Mouse (Mus musculus) gastrocnemius, postnatal 25 days (tissue): ENCODE measurements around the gene Nrip3. TPM values are rescaled to one million over a fixed set of nuclear protein-coding genes. Genes with fewer than 3 reads are reported as not detected.

Experiments used
- DNase-seq: peaks from one replicate; pipeline ENCODE4 v3.0.0; 2022
- total RNA-seq, 2 experiments: library from RNA; stranded (reverse); gene quantifications; 1 replicate in 1 of 2; 2 replicates in 1 of 2; pipeline ENCODE4 v1.2.3; 2021

Gene Nrip3
- total RNA-seq, 2 experiments from 2014 or later: 0.08 to 0.70 TPM

DNA sequence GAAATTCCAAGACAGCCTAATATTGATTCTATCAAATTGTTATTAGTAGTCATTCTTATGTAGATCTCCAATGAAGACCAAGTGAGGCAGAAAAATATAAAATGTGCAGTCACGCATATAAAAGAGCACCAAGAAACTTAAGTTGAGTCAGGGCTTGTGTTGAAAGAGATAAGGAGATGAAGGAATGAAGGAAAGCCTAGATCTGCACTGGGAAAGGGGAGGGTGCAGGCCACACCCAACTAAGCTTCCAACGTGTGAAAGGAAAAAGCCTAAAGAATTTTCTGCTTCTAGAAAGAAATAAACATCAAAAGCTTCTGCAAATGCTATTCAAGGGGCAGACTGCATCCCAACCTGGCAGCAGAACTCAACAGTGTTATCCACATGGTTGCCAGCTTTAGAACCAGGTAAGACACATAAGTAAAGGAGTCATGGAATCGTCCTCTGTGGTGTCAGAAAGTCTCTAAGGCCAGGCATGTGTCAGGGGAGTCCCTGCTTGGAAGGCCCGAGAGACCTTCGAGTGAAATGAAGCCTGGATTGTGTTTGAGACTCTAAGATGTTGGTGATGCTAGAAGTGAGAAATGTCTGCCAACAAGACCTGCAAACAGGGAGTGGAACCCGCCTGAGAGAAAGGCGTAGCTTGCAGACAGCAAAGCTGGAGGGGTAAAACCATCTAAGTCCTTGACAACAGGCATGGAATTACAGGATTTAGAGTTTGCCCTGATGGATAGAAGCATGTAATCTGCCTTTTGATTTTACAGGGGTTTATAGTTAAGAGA lies 14.1 kb downstream of the Nrip3 start:
- no peak for DNase-seq

DNA sequence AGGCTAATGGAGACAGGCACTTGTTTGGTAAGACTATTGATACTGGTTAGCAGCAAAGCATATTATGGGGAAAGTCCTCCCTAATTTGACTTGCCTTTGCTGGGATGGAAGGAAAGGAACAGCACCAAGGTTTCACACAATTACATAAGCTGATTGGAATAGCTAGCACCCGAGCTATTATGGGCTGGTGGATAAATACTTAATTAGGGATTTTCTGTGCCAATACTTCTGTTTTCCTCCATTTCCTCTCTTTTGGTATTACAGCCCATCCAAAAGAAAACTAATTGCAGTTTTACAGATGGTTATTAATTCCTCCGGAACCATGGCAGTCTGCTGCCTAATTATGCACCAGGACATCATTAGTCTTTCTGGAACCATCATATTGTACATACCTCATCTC lies 17.8 kb downstream of the Nrip3 start:
- no peak for DNase-seq

DNA sequence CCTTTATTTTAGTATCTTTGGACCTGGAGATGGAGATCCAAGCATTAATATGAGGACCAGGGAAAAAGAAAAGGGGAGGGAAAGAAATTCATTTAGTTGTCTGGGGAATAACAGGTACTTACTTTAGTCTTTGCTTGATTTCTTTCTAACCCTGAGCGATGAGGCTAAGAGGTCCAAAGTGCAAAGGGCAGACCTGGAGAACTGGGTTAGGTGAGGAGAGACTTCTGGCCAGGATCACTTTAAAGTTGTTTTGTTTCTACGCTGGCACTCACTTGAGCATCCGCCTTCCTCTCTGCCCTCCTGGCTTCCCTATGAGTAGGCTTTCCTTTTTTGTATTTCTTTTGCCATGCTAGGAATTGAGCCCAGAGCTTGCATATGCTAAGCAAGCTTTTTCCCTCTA lies 25.5 kb downstream of the Nrip3 start:
- no peak for DNase-seq

DNA sequence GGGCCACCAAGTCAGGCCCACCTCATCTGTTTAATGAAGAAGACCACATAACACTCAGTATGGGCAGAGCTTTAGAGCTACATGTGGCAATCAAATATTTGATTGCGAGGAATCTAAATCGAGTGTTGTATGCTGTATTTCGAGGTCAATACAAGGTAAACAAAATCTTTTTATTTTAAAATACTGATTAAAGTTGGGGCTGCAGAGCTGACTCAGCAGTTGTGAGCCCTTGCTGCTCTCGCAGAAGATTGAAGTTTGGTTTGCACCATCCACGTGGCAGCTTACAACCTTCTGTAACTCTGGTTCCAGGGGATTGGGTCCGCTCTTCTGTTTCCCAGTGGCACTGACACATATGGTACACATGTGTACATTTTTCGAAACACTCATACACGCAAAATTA lies 27.8 kb downstream of the Nrip3 start:
- no peak for DNase-seq

DNA sequence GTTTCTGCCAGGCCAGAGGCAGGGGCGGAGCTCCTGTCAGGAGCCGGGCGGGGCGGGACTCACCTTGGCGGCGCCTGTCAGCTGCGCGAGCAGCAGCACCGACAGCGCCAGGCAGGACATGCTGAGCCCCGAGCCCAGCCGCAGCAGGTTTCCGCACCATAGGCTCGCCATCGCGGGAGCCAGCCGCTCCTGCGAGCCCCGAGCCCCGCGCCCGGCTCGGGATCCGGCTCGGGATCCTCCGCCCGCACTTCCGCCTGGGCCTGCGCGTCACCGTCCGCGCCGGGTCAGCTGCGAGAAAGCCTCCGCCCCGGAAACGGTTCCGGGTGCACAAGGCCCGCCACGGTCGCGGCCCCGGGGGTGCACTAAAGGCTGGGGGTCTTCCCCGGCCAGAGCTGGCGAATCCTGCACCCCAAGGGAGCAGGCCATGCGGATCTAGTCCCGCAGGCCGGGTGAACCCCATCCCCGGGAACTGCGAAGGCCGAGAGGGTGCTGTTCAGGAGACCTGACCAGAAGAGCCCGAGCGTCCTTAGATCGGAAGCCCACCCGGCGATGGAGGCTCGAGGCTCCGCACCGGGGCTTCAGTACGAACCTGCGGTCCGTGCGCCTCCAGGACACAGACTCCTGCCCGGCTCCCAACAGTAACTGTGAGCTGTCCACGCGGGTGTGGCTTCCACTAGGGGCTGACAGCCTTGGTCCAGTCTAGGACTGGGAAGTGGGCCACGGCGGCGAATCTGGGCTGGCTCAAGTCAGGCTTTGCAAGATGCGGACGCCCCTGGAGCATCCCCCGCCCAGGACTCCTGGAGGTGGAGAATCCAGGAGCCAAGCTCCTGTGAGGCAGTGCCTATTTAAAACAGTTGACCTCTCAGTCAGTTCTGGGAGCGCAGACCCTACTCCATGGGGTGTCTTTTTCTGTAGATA lies 29.6 kb downstream of the Nrip3 start, which contains the start of gene Tmem9b:
TSS of gene Tmem9b (minus strand) at position 868 of the 918 bp plus-strand sequence.
- peak; percentile 80 for DNase-seq

DNA sequence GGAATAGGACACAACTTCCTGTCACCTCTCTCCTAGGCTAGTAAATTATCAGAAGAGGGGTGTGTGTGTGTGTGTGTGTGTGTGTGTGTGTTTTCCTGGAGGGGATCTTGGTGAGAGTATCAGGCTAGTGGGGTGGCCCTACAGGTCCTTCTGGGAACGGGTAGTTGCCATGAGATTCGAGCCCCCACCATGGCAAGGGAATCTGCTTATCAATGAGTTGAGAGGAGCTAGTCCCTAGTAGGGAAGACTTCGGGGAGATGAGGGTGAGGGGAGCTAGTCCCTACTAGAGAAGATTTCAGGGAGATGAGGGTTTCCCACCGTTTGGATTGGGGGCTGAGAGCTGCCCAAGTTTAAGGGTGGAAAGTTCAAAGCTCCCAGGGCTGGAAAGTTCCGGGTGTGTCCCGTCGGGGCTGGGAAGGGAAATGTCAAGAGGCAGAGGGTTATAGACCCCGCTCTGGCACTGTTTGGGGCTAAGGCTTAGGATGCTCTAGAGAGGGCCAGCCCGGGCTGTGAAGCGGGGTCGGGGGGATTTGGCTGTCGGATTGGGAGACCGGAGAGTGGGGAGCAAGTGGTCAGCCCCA lies 30.3 kb downstream of the Nrip3 start:
- DNase-seq: no peak

DNA sequence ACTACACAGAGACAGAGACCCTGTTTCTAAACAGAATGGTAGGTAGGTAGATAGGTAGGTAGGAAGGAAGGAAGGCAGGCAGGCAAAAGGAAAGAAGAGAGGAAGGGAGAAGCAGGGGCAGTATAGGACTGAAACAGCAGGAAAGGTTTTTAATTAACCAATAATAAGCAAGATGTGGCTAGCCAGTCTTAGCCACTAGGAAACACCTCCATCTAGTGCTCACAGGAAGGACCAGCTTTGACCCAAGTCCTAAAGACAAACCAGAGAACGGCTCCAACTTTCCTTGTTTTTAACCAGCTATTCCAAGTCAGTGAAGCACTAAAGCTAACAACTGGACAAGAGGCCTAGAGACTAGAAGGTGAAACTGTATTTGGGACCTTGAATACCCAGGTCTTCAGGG lies 34.1 kb downstream of the Nrip3 start:
- no peak for DNase-seq

DNA sequence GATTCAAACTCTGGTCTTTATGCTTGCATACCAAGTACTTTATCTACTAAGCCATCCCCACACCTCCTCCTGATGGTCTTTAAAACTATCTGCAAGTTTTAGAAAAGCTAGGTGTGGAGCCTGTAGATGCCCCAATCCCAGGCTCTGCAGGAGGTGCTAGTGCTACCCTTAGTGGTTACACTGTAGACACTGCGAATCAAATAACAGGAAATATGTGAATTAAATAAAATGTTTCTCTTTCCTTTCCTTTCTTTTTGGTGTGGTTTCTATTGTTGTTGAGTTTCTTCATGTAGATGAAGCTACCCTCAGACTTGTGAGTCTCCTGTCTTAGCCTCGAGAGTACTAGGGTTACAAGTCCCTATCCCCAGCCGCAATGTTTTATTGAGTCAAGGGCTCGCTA lies 40.1 kb downstream of the Nrip3 start:
- no peak for DNase-seq

DNA sequence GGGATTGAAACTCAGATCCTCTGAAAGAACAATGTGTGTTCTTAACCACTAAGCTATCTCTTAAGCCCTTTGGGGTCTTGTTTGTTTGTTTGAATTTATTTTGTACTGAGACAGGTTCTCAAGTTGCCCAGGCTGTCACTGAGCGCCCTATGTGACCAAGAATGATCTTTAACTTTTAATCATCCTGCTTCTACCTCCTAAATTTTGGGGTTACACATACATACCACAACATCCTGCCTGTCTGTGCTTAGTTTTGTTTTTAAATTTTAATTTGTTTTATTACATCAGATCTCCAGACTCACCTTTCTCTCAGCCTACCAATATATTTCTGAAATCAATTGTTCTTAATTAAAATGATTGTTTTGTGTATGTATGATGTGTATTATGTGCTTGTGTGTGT lies 40.8 kb downstream of the Nrip3 start:
- DNase-seq: no peak

DNA sequence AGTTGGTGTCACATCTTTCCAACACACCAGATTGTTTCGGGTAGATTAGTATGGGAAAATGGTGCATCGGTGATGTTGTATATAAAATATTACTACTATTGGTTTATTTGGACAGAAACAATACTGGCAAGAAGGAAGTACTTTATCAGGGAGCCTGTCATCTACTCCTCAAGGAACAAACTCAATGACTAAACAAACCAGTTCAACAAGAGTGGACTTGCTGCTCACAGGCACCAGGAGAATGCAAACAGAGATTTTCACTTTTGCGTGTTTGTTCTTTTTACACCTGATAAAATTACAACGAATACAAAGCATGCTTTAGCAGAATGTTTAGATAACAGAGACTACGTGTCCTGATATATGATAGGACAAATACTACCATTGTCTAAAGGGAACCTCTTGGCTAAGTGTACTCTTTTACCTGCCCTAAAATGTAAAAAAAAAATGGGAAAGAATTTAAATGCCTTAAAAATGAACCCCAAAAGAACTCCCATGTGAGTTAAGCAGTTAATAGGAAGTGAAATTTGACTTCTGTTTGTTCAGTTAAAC lies 41.9 kb downstream of the Nrip3 start:
- no peak for DNase-seq

DNA sequence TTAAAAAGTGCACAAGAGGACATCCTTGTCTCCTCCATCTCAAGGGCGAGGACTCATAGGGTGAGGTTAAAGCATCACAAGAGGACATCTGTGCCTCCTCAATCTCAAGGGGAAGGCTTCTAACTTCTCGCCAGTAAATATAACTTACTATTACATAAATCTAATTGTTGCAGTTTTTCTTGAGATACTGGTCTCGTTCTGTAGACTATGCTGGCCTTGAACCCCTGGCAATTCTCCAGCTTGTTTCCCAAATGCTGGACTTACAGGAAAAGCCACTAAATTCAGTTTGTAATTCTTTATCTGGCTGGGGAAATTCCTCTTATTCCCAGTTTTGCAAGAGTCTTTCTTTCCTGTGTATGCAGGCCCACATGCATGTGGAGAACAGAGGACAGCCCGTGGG lies 47.0 kb downstream of the Nrip3 start:
- DNase-seq: no peak

DNA sequence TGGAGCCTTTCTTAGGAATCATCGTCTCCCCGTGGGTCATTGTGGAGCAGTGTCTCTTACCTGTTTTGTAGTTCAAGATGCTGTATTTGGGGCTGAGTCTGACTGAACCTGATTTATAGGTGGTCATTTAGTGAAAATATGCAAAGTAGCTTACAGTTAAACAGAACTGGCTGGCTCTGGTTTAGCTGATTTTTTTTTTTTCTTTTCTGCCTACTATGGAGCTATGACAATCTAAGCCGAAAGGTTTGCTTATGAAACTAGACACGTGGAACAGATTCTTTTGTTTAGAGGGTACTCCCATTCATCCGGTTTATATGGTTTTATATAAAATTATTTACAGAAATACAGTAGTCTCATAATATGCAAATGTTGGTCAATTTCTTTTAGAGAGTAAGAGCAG lies 50.2 kb downstream of the Nrip3 start, which contains the start of gene Ascl3:
TSS of gene Ascl3 (minus strand) at position 101 of the 400 bp plus-strand sequence.
- DNase-seq: no peak

DNA sequence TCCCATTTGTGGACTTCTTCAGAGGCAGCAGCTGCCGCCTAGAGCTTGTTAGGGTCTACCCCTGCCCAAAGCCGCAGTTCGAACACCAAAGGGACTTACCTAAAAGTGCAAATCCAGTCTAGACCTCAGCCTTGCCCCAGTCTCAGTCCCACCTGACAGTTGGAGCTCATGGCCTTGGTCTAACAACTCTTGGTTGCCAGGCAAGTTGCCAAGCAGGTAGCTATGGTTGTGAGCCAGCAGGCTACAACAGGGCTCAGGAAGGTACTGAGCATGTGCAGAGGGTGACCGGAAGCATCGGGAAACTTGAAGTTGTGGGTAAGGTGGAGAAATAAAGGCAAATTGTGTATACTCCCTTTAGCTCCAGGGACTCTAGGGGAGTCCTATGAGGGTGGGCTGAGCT lies 58.1 kb downstream of the Nrip3 start, which contains the start of gene BC051019:
TSS of gene BC051019 (minus strand) at position 154 of the 400 bp plus-strand sequence.
- no peak for DNase-seq

DNA sequence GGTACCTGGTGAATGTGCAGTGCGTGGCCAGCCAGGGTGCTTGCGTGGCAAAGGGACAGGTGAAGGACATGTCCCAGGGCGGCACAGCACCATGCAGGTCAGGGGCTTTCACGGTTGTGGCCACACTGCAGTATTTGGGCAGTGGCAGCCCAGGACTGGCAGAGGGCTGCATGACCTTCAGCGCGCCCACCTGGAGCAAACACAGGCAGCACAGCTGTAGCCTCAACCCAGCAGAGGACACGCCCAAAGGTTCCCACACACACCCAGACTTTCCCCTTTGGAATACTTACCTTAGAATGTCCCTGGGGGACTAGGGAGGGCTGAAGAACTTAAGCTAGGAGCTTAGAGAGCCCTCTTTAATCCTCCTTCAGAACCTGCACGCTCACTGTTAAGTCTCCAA lies 58.7 kb downstream of the Nrip3 start:
- DNase-seq: no peak

DNA sequence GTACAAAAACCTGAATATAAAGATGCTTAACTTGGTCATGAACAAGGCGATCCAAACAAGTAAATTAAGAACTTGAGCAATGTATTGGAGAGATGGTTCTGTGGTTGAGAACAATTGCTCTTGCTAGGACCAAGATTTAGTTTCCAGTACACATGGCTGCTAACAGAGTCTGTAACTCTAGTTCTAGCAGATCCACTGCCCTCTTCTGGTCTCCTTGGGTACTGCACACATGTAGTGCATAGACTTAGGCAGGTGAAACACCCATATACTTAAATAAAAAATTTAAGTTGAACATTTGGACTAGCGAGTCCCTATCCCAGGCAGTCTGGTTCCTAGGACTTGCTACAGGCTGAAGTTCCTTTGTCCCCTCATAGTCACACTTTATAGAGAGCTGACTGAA lies 59.2 kb downstream of the Nrip3 start:
- DNase-seq: no peak

DNA sequence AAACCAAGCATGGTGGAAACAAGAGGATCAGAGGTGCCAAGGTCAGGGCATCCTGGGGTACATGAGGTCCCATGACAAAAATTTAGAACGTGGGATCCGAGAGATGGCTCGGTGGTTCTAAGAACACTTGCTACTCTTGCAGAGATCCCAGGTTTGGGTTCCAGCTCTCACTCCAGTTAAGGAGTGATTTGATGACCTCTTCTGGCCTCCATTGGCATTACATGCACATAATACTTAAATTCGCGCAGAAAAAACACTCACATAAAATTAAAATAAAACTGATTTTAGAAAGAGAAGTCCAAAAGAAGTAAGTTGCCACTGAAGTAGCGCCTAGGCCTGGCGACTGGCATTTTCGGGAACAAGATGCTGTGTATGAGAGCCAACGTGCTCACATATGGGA lies 62.5 kb downstream of the Nrip3 start:
- no peak for DNase-seq

DNA sequence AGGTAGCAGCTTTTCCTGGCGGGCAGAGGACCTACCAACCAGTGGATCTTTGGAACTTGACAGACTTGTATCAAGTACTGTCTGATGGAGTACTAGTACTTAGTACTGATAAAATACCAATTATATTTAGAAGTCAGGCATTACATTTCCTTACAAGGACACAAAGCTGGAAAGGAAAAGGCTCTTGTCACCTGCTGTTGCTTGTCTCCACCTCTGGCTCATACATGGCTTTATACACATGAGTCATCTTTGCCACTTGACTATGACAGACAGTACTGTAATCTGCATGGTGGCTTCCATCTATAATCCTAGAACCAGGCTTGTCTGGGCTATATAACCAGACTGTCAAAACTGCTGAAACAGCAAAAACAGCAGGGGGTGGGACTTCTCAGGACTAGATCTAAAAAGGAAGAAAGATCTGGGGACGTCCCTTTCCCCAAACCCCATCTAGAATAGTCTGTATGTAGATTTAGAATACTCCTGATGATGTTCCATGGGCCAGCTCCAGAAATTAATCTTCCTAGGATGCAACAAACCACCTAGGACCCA lies 68.3 kb downstream of the Nrip3 start:
- no peak for DNase-seq

DNA sequence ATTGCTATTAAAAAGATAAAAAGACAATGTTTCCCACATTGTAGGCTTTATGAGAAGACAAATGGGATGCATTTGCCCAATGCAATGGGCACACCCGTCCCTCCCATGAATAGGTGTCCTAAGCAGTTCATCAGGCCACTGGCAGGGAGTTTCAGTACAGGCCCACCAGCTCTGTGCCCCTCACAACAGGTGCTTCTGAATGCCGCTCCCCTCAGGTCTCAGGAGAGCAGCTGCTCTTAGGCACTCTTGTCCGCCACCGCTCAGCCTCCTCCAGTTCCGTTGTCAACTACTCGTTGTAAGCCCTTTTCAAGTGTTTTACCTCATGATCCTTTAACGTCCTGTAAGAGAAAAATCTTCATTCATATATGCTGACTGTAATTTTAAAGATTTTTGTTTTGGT lies 69.6 kb downstream of the Nrip3 start:
- no peak for DNase-seq

DNA sequence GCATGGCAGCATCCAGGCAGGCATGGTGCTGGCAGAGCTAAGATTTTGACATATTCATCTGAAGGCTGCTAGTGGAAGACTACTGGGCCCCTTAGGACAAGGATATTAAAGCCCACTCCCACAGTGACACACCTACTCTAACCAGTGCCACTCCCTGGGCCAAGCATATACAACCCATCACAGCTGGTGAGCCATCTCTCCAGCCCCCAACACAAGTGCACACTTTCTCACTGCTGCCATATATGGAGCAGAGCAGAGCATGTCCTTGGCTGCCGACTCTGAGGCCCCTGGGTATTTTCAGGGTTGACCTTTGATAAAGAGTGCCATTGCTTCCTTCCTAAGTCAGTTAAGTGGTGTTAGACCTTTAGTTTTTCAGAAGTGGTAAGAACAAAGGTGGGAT lies 71.8 kb downstream of the Nrip3 start:
- DNase-seq: no peak

DNA sequence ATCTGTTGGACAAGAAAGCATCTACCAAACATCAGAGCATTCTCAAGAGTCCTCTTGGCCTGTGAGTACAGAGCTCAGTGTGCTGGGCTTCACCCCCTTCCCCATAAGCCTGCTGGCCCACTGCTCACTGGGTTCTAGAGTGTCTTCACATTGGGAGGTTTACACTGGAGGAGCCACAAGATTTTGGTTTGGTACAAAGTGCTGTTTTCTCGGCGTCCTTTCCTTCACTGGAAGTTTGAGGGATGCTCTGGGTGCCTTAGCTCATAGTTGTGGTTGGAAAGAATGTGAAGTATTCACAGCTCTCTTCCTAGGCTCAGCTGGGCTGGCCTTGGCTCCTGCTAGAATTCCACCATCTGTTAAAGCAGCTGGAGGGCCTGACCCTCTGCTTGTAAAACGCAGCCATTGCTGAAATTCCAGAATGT lies 72.9 kb downstream of the Nrip3 start:
- DNase-seq: peak; percentile 78
